Mouse (Mus musculus) myocyte (in vitro differentiated cells): ENCODE measurements around the gene Slc4a3.

Experiments
- CEBPB ChIP-seq: IDR thresholded peaks from 2 replicates; pipeline ENCODE4 v1.6.1; 2011; ENCODE audit warnings: mild to moderate bottlenecking, moderate library complexity; ENCODE audit not compliant: poor library complexity, insufficient read depth, severe bottlenecking
- E2F4 ChIP-seq: IDR thresholded peaks from one replicate; pipeline ENCODE4 v1.6.1; 2011; ENCODE audit warnings: mild to moderate bottlenecking, control low read depth, moderate library complexity; ENCODE audit not compliant: insufficient read depth
- MAX ChIP-seq: IDR thresholded peaks from one replicate; pipeline ENCODE4 v1.6.1; 2011; ENCODE audit warnings: low read depth, mild to moderate bottlenecking, control low read depth
- MYOD1 ChIP-seq, 3 experiments: IDR thresholded peaks; one replicate each; pipeline ENCODE4 v1.6.1; 2011; ENCODE audit warnings: control low read depth in 2 of 3, low read depth in 2 of 3, mild to moderate bottlenecking in 2 of 3, moderate library complexity in 1 of 3; ENCODE audit not compliant: insufficient read length in 2 of 3, control insufficient read depth in 1 of 3
- POLR2A ChIP-seq: IDR thresholded peaks from one replicate; pipeline ENCODE4 v1.6.1; 2011; ENCODE audit warnings: low read depth, mild to moderate bottlenecking, control low read depth, moderate library complexity; ENCODE audit not compliant: insufficient read length
- POLR2AphosphoS2 ChIP-seq: IDR thresholded peaks from one replicate; pipeline ENCODE4 v1.6.1; 2011; ENCODE audit warnings: low read depth, control low read depth; ENCODE audit not compliant: insufficient read length
- REST ChIP-seq: IDR thresholded peaks from one replicate; pipeline ENCODE4 v1.6.1; 2011; ENCODE audit warnings: mild to moderate bottlenecking, control low read depth, moderate library complexity; ENCODE audit not compliant: insufficient read depth, insufficient read length
- SRF ChIP-seq: IDR thresholded peaks from one replicate; pipeline ENCODE4 v1.6.1; 2011; ENCODE audit warnings: low read depth; ENCODE audit not compliant: control insufficient read depth, insufficient read length
- TCF12 ChIP-seq: IDR thresholded peaks from one replicate; pipeline ENCODE4 v1.6.1; 2011; ENCODE audit warnings: mild to moderate bottlenecking, control low read depth; ENCODE audit not compliant: poor library complexity, insufficient read depth, severe bottlenecking
- TCF3 ChIP-seq: IDR thresholded peaks from one replicate; pipeline ENCODE4 v1.6.1; 2011; ENCODE audit warnings: low read depth, control low read depth; ENCODE audit not compliant: insufficient read length
- USF1 ChIP-seq: IDR thresholded peaks from one replicate; pipeline ENCODE4 v1.6.1; 2011; ENCODE audit warnings: low read depth, mild to moderate bottlenecking, control low read depth, moderate library complexity

DNA sequence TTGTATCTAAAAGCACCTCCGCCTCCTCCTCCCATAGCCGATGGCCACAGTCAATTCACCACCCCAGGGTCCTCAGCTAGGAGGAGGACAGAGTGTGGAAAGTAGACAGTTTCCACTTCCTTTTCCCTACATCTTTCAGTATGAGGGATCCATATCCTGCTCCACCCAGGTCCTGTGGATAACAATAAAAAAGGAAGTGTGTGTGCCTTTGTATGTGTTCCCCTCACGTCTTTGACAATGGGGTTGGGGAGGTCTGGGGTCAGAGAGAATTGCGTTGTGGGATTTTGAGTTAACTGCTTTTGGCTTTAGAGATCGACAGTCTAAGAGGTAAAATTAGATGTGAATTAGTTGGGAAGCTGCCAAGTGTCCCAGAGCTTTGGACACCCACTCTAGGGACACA, 35.9 kb upstream of the Slc4a3 start:
- TF ChIP-seq MYOD1 (IDR thresholded peaks at IDR 0.05; ENCODE audit: control insufficient read depth in 1 of 3, insufficient read length in 2 of 3, low read depth in 2 of 3): no peak
- TF ChIP-seq POLR2AphosphoS2: no peak
- no peak for TF ChIP-seq SRF
- TF ChIP-seq POLR2A: no peak
- no peak for TF ChIP-seq USF1
- no peak for TF ChIP-seq CEBPB
- no peak for TF ChIP-seq MAX
- no peak for TF ChIP-seq TCF12
- no peak for TF ChIP-seq E2F4
- TF ChIP-seq TCF3: no peak
- no peak for TF ChIP-seq REST
